Mouse (Mus musculus): ENCODE results near the gene Mme. TPM values are rescaled to one million over a fixed set of nuclear protein-coding genes. Genes with fewer than 3 reads are reported as not detected.

The Mme gene
- polyA plus RNA-seq, 1 experiment from 2014 or later = 53.0 TPM

- Histone ChIP-seq H3K9ac (ENCODE audit: low read depth, low read length) (no peak overlapping the region), H3K4me3 (ENCODE audit: low read depth, low read length) (no peak overlapping the region), H3K9me3 (ENCODE audit: control insufficient read depth) (no peaks in the 10 kb centered on the region), H3K4me1 (replicated peaks; ENCODE audit: control insufficient read depth, insufficient read depth, low read length) (no peaks in the 10 kb centered on the region), H3K4me2 (replicated peaks; ENCODE audit: low read depth) (no peak overlapping the region), H3K27ac (ENCODE audit: low read depth, low read length) (no peak overlapping the region), H3K36me3 (ENCODE audit: control insufficient read depth, insufficient read depth) (no peaks in the 10 kb centered on the region), H3K27me3 (replicated peaks; ENCODE audit: control insufficient read depth, insufficient read depth, low read length) (no peaks in the 10 kb centered on the region)
- no peak for ATAC-seq
- no peak for TF ChIP-seq CTCF (IDR thresholded peaks at IDR 0.05; ENCODE audit: low read depth)
- WGBS = 62% methylated on average over 4 of the region's 4 CpGs
These were observed 156.8 kb downstream of the Mme start for GRCm38 (mm10) chr3:63398171-63398570.

DNA sequence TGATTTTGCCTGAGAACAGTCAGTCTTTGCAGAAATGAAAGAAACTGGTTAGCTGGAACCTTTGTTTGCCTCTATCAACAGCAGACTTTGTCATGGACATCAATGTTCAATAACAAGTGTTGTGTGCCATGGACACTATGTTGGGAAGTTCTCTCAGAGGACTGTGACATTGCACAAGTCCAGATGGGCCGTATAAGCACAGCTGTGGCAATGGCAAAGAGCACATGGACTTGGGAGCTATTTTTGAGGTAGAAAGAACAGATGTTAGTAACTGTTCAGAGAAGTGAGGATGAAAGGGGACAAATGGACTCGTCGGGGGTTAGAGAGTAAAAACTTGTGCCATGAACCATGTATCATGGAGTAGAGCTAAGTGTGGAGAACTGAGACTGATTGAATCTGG is 165.1 kb downstream of the Mme start:
- WGBS = 80% methylated on average over 3 of the region's 3 CpGs
- Histone ChIP-seq H3K4me1 (replicated peaks; ENCODE audit: control insufficient read depth, insufficient read depth, low read length) (no peaks in the 10 kb centered on the region), H3K27me3 (replicated peaks; ENCODE audit: control insufficient read depth, insufficient read depth, low read length) (no peaks in the 10 kb centered on the region), H3K9ac (ENCODE audit: low read depth, low read length) (no peak overlapping the region), H3K36me3 (ENCODE audit: control insufficient read depth, insufficient read depth) (no peaks in the 10 kb centered on the region), H3K27ac (ENCODE audit: low read depth, low read length) (no peak overlapping the region), H3K4me2 (replicated peaks; ENCODE audit: low read depth) (no peak overlapping the region), H3K9me3 (ENCODE audit: control insufficient read depth) (no peaks in the 10 kb centered on the region), H3K4me3 (ENCODE audit: low read depth, low read length) (no peak overlapping the region)
- ATAC-seq = no peak
- TF ChIP-seq CTCF (IDR thresholded peaks at IDR 0.05; ENCODE audit: low read depth) = no peak

DNA sequence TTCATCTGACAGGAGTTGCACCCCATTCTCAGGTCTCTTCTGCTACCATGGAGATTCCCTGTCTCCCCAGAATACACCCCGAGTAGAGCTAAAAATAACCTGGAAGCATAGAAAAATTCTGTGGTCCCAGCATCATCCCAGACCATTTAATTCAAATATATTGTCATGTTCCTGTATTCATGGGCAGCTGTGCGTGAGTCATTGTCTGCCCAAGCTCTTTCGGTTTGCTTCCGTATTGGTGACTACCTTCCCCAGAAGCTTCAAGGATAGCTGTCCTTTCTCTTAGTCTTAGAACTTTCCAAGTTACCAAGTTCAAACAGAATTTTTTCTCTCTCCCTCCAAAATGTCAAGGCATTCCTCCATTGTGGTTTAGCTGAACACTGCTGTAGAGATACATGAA is 169.7 kb downstream of the Mme start:
- WGBS = 91% methylated on average over 4 of the region's 4 CpGs
- no peak overlapping the region for H3K9ac ChIP-seq (ENCODE audit: low read depth, low read length)
- no peak for TF ChIP-seq CTCF (IDR thresholded peaks at IDR 0.05; ENCODE audit: low read depth)

DNA sequence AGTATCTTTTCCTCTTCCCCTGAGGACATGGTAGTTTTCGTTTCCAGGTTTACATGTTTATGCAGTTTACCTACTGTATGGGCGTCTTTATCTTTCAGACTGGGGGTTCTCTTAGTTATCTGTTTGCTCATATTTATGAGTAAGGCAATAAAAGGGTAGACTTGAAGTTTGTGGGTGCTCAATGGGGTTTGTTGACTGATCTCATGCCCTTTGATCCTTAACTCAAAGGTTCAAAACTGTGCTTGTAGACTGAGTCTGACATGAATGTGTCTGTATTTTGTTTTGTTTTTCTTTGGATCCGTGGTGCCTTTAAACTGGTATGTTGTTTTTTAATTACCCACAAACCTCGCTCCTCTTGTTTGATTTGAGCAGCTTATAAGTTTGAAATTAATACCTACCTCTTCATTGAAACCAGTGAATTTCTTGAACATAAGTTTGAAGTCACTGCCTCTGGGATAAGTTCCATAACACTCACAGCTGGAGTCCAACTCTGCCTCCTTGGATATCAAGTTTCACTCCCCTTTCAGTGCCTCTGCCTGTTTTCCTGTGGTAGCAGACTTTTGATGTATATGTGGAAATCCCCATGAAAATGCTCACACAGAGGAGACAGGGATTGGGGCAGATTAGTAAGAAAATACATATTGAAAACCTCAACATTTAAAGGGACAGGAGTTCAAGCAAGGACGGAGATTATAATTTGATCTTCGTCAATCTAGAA is 171.0 kb downstream of the Mme start:
- no peak overlapping the region for H3K27ac ChIP-seq (ENCODE audit: low read depth, low read length)
- no peak overlapping the region for H3K4me2 ChIP-seq (replicated peaks; ENCODE audit: low read depth)
- H3K4me1 ChIP-seq (replicated peaks; ENCODE audit: control insufficient read depth, insufficient read depth, low read length) = no peaks in the 10 kb centered on the region; the same call in 1 of the 2 replicates
- ATAC-seq = peak; percentile 95
- no peak overlapping the region for H3K9ac ChIP-seq (ENCODE audit: low read depth, low read length)
- no peak overlapping the region for H3K4me3 ChIP-seq (ENCODE audit: low read depth, low read length)
- H3K9me3 ChIP-seq (ENCODE audit: control insufficient read depth) = no peaks in the 10 kb centered on the region
- H3K27me3 ChIP-seq (replicated peaks; ENCODE audit: control insufficient read depth, insufficient read depth, low read length) = no peaks in the 10 kb centered on the region
- no peak for TF ChIP-seq CTCF (IDR thresholded peaks at IDR 0.05; ENCODE audit: low read depth)
- no peaks in the 10 kb centered on the region for H3K36me3 ChIP-seq (ENCODE audit: control insufficient read depth, insufficient read depth)
- 40% methylated on average over 6 of the region's 6 CpGs for WGBS

More for the DNA sequence above, 169.7 kb downstream of the Mme start:
- Histone ChIP-seq H3K27me3 (replicated peaks; ENCODE audit: control insufficient read depth, insufficient read depth, low read length) (no peaks in the 10 kb centered on the region), H3K4me2 (replicated peaks; ENCODE audit: low read depth) (no peak overlapping the region), H3K4me3 (ENCODE audit: low read depth, low read length) (no peak overlapping the region), H3K36me3 (ENCODE audit: control insufficient read depth, insufficient read depth) (no peaks in the 10 kb centered on the region), H3K4me1 (replicated peaks; ENCODE audit: control insufficient read depth, insufficient read depth, low read length) (no peaks in the 10 kb centered on the region; the same call in 1 of the 2 replicates), H3K9me3 (ENCODE audit: control insufficient read depth) (no peaks in the 10 kb centered on the region), H3K27ac (ENCODE audit: low read depth, low read length) (no peak overlapping the region)
- ATAC-seq = no peak

GRCm38 (mm10) chr3:63413046-63413911 is 171.9 kb downstream of the Mme start:
- no peak overlapping the region for H3K27ac ChIP-seq (ENCODE audit: low read depth, low read length)
- ATAC-seq = no peak

DNA sequence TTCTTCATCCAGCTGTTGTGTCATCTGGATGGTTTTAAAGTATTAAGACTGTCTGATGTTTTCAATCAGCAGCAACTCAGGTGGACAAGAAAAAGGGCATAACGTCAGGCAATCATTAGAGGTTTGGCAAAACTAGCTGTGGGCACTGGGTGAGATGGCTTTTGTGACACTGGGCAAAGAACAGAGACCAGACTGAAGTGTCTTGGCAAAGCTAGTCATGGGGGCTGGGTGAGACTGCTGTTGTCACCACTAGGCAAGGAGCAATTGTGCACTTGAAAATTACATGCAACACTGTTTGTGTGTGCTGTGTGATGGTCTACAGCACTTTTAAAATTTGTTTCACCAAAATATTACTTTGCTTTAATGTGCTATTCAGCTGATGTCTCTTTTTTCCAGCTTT is 175.9 kb downstream of the Mme start:
- no peak overlapping the region for H3K27ac ChIP-seq (ENCODE audit: low read depth, low read length)
- H3K9me3 ChIP-seq (ENCODE audit: control insufficient read depth) = no peaks in the 10 kb centered on the region
- WGBS = 87% methylated on average over 1 of the region's 1 CpGs
- no peak overlapping the region for H3K9ac ChIP-seq (ENCODE audit: low read depth, low read length)
- no peaks in the 10 kb centered on the region for H3K27me3 ChIP-seq (replicated peaks; ENCODE audit: control insufficient read depth, insufficient read depth, low read length)
- no peak overlapping the region for H3K4me2 ChIP-seq (replicated peaks; ENCODE audit: low read depth)
- H3K4me3 ChIP-seq (ENCODE audit: low read depth, low read length) = no peak overlapping the region
- H3K4me1 ChIP-seq (replicated peaks; ENCODE audit: control insufficient read depth, insufficient read depth, low read length) = no peaks in the 10 kb centered on the region; the same call in 1 of the 2 replicates
- no peak for TF ChIP-seq CTCF (IDR thresholded peaks at IDR 0.05; ENCODE audit: low read depth)
- H3K36me3 ChIP-seq (ENCODE audit: control insufficient read depth, insufficient read depth) = no peaks in the 10 kb centered on the region
- ATAC-seq = no peak

More at GRCm38 (mm10) chr3:63413046-63413911, 171.9 kb downstream of the Mme start:
- Histone ChIP-seq H3K9me3 (ENCODE audit: control insufficient read depth) (no peaks in the 10 kb centered on the region), H3K4me3 (ENCODE audit: low read depth, low read length) (no peak overlapping the region), H3K4me2 (replicated peaks; ENCODE audit: low read depth) (no peak overlapping the region), H3K36me3 (ENCODE audit: control insufficient read depth, insufficient read depth) (no peaks in the 10 kb centered on the region), H3K9ac (ENCODE audit: low read depth, low read length) (no peak overlapping the region), H3K27me3 (replicated peaks; ENCODE audit: control insufficient read depth, insufficient read depth, low read length) (no peaks in the 10 kb centered on the region), H3K4me1 (replicated peaks; ENCODE audit: control insufficient read depth, insufficient read depth, low read length) (no peaks in the 10 kb centered on the region; the same call in 1 of the 2 replicates)
- no peak for TF ChIP-seq CTCF (IDR thresholded peaks at IDR 0.05; ENCODE audit: low read depth)
- WGBS = 34% methylated on average over 6 of the region's 6 CpGs

Measured in intestine, postnatal 0 days (tissue).